9 mouse cellular contexts compared by ENCODE assay signal in genomic region chr9:97013153-97013552, GRCm38 (mm10). TPM values are rescaled to one million over a fixed set of nuclear protein-coding genes. Genes with fewer than 3 reads are reported as not detected.
DNase-seq lines count a peak whose midpoint lies in the region; ATAC-seq and TF ChIP-seq lines count a peak whose summit lies in the region.
"Had no signal": no experiment of that assay in that cellular context is flagged by ENCODE, and none has a peak within 500 bp of the region (broad histone marks: within the 10 kb centered on the region; RNA-seq: fewer than 3 reads in every experiment).

No protein-coding gene starts in this region.

- no peak for TF ChIP-seq CTCF in ES-Bruce4 (IDR thresholded peaks at IDR 0.05; ENCODE audit: low read depth, low read length)
- no peak for TF ChIP-seq CTCF in layer of hippocampus, adult 2 months (conservative IDR thresholded peaks at IDR 0.05)

- ATAC-seq in neural tube, embryonic 15.5 days (ENCODE audit: low FRiP score): peak; percentile 21; the same call in 1 of the 2 replicates

- no peak overlapping the region for H3K9ac ChIP-seq in ES-Bruce4 (ENCODE audit: low read depth, poor library complexity, severe bottlenecking)
- H3K9ac ChIP-seq in neural tube, embryonic 15.5 days (replicated peaks): 0 out of 2 replicates have a peak overlapping the region, but pooled peaks have one; percentile 23
- H3K9ac ChIP-seq: limb, embryonic 12.5 days had no signal

- no peak overlapping the region for H3K4me3 ChIP-seq in ES-Bruce4 (ENCODE audit: low read depth, low read length)
- H3K4me3 ChIP-seq in layer of hippocampus, adult 2 months: no peak overlapping the region
- H3K4me3 ChIP-seq in neural tube, embryonic 15.5 days (replicated peaks): no peak overlapping the region
- H3K4me3 ChIP-seq: limb, embryonic 12.5 days had no signal

- peaks cover 6% of the 10 kb centered on the region for H3K4me1 ChIP-seq in ES-Bruce4 (ENCODE audit: control insufficient read depth, insufficient read depth, low read length)
- H3K4me1 ChIP-seq in neural tube, embryonic 15.5 days: peaks cover 69% of the 10 kb centered on the region

- peak overlapping the region; percentile 13; the same call in 1 of the 2 replicates for H3K4me2 ChIP-seq in neural tube, embryonic 15.5 days
- H3K4me2 ChIP-seq: limb, embryonic 12.5 days had no signal

- H3K27ac ChIP-seq in ES-Bruce4 (ENCODE audit: insufficient read depth, low read length): no peak overlapping the region
- H3K27ac ChIP-seq in layer of hippocampus, adult 2 months: peak overlapping the region; percentile 65
- H3K27ac ChIP-seq in neural tube, embryonic 15.5 days (replicated peaks): peak overlapping the region; percentile 68

- no peaks in the 10 kb centered on the region for H3K36me3 ChIP-seq in ES-Bruce4 (ENCODE audit: control insufficient read depth, insufficient read depth, low read length, poor library complexity, severe bottlenecking)
- 0 out of 2 replicates have a peak, but pooled peaks cover 1% of the 10 kb centered on the region for H3K36me3 ChIP-seq in neural tube, embryonic 15.5 days

- no peaks in the 10 kb centered on the region for H3K27me3 ChIP-seq in ES-Bruce4 (ENCODE audit: control insufficient read depth, insufficient read depth, low read length, poor library complexity, severe bottlenecking)
- H3K27me3 ChIP-seq in neural tube, embryonic 15.5 days (replicated peaks): no peaks in the 10 kb centered on the region

- 14% methylated on average over 6 of the region's 6 CpGs for whole genome bisulfite sequencing in neural tube, embryonic 15.5 days

- DNase-seq in MN1 (ENCODE audit: low spot score): peak; percentile 39
- peak; percentile 53 to 67 for DNase-seq in frontal cortex, postnatal 36 days (ENCODE audit: low spot score in 2 of 2)
- DNase-seq in layer of hippocampus, adult 2 months (ENCODE audit: low spot score in 2 of 2): peak; percentile 27 to 58
- DNase-seq in B cell, adult 2 months: no peak
- DNase-seq in lung, postnatal 10 days: no peak
- no peak for DNase-seq in gastrocnemius, postnatal 36 days

- peak; percentile 73; the same call in 1 of the 2 replicates for TF ChIP-seq EP300 in ES-Bruce4 (IDR thresholded peaks at IDR 0.05; ENCODE audit: insufficient read depth, low read depth, low read length)

- no peaks in the 10 kb centered on the region for H3K9me3 ChIP-seq in ES-Bruce4 (replicated peaks; ENCODE audit: control insufficient read depth, insufficient read depth, low read length, poor library complexity, severe bottlenecking)
- H3K9me3 ChIP-seq in neural tube, embryonic 15.5 days (replicated peaks): 0 out of 2 replicates have a peak, but pooled peaks cover 4% of the 10 kb centered on the region

- intact Hi-C loops in gastrocnemius, postnatal 36 days (cut with DNase I): no loop called here

- no peak for TF ChIP-seq POLR2A in ES-Bruce4 (IDR thresholded peaks at IDR 0.05; ENCODE audit: insufficient read depth, low read length)

RNA-seq across cellular contexts. Expression of gene Spsb4, which starts 5.5 kb away (rescaled TPM):
- 1.9 and 2.6 TPM in 2 replicates for polyA plus RNA-seq in ES-Bruce4 (2011; ENCODE audit: insufficient read depth, insufficient read length, low read depth, missing spikeins)
- 1 to 10 TPM; 4.9 to 5.1 TPM for total RNA-seq in layer of hippocampus, adult 2 months (2021)
- 28.5 and 31.0 TPM in 2 replicates for polyA plus RNA-seq in neural tube, embryonic 15.5 days (2015; fragmentation: Nextera tagmentation; extraction: Ambion mirVana)
- total RNA-seq in gastrocnemius, postnatal 36 days (2021): 1 to 10 TPM; 1.4 to 4.1 TPM

Comparison
In these comparisons a context has a peak if more than half of its experiments do, and no peak if none do; other contexts are left out.
1. DNase-seq: peak in MN1 (single experiment), frontal cortex, postnatal 36 days (2 of 2) and layer of hippocampus, adult 2 months (2 of 2); none in B cell, adult 2 months (0 of 2), lung, postnatal 10 days (single experiment) and gastrocnemius, postnatal 36 days (0 of 2).